Mouse (Mus musculus): ENCODE data around the gene Taf8.
"Not testable (repeated sequence)": the region's sequence is repeated elsewhere in the genome, so short reads cannot be mapped to it uniquely, and the experiment has no call there.

The Taf8 gene

DNA sequence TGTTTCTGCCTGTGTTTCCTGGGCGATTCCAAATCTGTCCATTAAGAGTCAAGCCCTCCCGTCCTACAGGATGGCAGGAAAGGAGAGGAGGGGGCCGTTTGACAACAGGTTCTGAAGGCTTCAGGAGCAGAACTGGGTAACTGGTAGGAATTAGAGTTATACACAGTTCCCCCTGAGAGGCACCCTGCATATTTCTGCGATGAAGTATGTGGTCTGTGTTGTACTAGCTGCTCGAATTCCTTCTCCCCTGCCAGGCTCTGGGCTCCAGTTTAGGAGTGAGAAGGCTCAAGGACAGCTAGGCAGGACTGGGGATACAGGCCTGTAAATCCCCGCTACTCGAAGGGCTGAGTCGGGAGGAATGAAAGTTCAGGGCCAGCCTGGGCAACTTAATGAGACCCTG, 16.1 kb upstream of the Taf8 start:
- DNase-seq (ENCODE audit: low spot score) = no peak

DNA sequence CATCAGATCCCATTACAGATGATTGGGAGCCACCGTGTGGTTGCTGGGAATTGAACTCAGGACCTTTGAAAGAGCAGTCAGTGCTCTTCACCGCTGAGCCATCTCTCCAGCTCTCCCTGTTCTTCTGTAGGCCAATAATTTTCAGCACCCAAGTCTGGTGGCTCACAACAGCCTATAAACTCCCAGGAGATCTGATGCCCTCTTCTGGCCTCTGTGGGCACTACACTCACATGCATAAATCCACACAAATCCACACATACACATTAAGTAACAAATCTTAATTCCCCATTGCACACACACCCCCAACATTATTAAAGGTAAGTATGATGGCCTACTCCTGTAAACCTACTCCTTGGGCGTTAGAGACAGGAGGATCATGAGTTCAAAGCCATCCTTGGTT, 14.1 kb upstream of the Taf8 start:
- no peak for DNase-seq (ENCODE audit: low spot score)

DNA sequence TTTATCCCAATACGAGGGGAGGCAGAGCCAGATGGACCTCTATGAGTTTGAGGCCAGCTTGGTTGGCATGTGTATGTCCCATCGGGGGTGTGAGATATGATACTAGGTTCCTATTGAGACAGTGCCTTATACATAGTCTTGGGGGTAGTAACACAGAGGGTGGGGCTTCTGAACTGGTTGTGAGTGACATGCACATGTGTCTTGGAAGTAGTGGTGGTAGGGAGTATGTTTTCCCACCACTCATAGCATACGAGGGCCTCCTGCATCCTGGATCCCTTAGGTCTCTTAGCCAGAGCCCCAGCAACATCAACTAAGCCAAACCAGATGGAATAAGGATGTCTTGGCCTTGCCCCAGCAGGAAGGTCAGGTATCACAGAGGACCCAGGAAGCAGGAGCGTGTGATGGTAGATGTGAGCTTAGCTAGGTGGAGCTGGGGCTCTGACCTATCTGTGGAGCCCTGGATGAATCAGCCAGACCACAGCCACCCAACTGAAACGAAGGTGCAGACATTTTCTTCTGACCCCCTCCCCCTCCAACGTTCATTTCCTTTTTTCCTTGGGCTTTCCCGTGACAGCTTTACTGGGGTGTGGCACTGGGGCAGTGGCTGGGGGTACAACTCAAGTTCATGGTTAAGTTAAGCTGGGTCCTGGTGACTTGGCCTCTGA, 13.2 kb upstream of the Taf8 start:
- DNase-seq (ENCODE audit: low spot score) = no peak

DNA sequence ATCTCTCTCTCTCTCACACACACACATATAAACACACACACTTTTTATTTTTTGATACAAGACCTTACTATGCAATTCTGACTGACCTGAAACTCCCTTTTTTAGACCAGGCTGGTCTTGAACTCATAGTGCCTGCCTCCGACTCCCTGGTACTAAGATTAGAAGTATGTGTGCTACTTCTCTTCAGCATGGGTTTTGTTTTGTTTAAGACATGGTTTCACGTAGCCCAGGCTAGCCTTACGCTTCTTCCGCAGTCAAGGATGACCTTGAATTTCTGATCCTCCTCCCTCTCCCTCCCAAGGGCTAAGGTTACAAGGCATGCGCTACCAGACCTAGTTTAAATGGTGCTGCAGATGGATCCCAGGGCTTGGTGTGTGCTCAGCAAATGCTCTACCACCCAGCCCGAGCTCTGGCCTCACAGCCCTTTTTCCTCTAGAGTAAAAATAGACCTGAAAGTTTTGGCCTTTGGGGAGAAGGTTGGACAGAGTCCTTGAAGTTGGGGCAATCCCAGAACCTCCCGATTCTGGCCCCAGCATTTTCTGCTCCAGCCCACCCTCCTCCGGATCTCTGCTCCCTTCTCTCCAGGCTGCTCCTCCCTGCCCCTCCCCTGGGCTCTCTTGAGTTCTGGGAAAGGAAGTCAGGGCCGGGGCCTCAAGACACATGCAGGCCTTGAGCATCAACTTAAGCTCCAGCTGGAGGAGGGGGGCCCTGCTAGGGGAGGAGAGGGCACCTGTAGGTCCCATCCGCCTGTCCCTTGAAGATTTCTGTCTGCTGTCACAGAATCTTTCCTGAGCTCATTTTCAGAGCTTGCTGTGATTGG, 11.1 kb upstream of the Taf8 start:
- peak; percentile 53 for DNase-seq (ENCODE audit: low spot score)

DNA sequence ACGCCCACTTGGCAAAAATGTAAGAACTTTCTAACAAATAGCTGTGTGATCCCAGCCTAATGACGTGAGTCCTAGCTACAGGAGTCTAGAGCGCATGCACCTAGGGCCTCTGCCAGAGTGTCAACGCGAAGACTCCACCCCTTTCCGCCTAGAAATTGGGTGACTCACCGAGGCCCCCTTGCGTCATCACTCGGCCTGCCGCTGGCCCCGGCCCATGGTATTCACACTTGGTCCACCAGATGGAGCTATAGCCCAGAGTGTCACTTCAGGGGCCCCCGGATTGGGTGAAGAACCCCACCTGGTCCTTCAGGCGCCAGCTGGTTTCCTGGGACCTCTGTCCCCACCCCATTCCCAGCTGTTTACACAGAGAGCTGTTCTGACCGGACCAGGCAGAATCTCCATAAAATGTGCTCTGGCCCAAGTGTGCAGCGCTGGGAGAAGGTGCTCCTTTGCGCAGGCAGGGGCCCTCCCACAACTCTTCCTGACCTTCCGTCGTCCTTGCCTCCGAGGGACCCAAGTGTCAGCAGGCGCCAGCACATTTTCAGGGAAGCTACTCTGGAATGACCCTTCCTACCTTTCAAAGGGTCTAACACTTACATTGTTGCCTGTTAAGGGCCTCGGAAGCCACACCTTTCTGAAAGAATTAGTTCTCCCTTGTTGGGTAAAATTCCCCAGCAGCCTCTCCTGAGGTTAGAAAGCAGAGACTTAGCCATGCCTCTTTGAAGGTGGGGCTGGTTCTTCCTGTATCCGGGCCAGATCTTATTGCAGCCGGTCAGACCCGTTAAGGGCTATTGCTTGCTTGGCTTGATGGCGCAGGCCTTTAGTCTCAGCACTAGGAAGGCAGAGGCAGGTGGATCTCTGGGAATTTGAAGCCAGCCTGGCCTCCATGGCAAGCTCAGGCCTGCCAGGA, 9.3 kb upstream of the Taf8 start:
- peak; percentile 94 for DNase-seq (ENCODE audit: low spot score)

DNA sequence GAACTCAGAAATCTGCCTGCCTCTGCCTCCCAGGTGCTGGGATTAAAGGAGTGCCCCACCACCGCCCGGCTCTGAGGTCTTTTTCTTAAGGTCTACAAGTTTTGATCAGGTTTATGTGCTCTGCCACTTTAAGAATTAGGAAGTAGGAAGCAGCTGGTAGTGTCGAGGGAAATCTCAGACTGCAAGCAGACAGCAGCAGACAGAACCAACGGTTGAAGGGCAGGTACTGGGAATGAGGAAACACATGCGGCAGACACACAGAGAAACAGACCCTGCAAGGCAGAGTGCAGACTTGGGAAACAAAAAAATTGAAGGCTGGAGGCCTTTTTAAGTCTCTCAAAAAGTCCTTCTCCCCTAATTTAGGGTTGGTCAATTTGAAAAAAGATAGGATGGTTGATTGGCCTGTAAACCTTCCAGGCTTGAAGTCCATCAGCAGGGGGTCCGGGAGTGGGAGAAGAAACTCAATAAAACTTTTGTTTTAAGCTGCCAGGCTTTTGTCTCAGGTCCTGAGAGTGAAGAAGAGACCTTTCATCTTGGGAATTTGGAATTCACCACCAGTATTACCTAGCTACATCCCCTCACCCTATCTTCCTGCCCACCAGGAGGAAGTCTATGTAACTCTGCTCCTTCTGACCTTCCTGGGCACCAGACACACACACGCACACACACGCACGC, 7.1 kb upstream of the Taf8 start:
- DNase-seq (ENCODE audit: low spot score) = no peak

DNA sequence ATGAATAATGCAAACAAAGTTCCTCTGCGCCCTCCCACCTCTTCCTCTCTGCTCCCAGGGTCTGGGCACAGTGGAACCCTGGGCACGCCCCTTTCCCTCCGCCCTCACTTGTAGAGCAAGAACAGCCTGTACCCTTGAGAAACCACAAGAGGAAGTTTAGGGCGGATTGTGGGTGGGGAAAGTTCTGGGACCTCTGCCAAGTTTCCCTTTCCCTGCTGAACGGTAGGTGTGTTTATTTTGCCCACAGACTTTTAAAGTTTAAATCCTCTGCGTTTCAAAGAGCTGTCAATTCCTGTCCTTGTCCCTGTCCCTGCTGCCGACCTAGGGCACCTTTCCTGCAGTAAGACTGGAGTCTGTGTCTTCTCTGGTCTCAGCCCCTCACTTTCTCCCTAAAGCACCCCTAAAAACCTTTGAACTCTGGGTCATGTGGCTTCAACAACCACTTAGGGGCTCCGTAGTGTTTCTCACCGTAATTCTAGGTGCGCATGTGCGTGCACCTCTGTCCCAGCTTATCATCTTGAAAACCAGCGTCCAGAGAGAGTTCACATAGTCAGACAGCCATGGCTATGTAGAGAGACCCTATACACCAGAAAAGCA, 6.0 kb upstream of the Taf8 start:
- DNase-seq (ENCODE audit: low spot score) = peak; percentile 95

DNA sequence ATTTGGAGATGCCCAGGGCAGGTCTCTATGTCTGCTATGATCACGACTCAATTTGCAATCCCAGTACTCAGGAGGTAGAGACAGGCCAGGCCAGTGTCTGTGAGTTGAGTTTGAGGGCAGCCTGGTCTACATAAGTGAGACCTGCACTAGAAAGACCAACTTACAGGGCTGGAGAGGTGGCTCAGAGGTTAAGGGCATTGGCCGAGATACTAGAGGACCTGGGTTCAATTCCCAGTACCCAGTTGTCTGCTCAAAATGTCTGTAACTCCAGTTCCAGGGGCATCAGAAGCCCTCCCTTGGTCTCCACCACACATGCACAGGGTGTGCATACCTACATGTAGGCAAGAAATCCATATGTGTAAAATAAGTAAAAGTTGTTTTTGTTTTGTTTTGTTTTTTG, 5.4 kb upstream of the Taf8 start:
- DNase-seq (ENCODE audit: low spot score) = no peak

DNA sequence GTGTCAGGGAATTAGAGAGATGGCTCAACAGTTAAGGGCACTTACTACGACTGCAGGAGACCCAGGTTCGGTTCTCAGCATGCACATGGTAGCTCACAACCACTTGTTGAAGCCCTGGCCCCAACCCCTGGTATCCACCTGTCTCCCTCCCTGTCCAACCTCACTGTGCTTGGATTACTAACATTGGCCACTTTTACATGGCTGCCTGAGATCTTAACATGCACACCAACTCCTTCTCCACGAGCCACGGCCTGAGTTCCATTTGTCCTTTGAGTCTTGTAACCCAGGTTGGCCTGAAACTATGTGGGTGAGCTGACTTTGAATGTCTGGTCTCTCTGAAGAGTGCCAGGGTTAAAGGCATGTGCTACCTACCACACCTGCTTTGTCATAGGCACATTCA, 4.6 kb upstream of the Taf8 start:
- no peak for DNase-seq (ENCODE audit: low spot score)

DNA sequence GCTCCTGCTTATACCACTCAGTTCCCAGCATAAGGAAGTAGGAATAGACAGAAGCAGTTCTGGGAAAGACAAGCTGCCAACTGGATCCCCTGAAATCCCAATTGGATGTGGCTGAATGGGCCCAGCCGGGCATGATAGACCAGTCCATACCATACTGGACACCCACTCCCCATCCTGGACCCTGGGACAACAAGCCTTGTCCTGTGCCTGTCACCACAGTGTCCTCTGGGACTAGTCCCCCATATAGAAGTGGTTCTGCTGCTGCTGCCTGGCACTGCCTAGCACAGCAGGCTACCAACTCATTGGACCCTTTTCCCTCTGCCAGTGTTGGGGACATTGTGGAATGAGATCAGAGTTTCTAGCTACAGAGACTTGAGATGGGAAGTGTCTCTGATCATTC, 4.0 kb upstream of the Taf8 start:
- DNase-seq (ENCODE audit: low spot score) = no peak

DNA sequence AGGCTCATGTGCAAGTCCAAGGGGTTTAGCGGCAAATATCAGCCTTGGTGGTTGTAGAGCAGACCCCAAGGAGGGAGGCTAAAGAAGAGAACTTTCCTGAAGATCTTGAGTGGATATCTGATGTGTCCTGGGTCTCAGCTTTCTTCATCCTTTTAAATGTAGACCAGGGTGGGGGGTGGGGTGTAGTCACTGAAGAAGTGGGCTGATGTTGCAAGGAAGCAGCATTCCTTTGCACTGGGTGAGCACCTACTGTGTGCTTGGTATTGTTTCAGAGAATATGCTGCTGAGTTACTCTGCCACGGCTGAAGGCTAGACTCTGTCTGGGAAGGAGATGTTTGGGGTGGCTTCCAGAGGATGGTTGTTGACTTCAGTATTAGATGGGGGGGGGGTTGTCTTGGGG, 3.5 kb upstream of the Taf8 start:
- DNase-seq (ENCODE audit: low spot score) = no peak

DNA sequence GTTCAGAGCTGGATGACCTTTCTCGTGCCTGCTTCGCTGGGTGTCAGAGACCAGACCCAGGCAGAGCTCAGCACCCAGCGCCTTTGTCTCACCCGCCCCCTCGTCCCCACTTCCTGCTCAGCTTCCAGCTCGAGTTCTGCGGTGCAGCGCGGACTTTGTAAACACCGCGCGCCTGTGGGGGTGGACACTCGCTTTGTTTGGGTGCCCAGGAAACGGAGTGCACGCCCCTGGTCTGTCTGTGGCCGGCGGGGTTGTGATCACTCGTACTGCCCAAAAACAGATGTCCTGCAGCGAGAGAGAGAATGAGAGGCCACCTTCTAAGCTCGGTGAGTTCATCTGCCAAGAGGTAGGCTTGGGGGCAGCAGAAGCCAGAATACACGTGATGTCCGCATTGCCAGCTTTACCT, 2.9 kb upstream of the Taf8 start, which contains the start of gene Ccnd3:
Ccnd3 (plus strand) TSS at position 111 of the 406 bp plus-strand sequence.
- DNase-seq (ENCODE audit: low spot score) = peak; percentile 77

DNA sequence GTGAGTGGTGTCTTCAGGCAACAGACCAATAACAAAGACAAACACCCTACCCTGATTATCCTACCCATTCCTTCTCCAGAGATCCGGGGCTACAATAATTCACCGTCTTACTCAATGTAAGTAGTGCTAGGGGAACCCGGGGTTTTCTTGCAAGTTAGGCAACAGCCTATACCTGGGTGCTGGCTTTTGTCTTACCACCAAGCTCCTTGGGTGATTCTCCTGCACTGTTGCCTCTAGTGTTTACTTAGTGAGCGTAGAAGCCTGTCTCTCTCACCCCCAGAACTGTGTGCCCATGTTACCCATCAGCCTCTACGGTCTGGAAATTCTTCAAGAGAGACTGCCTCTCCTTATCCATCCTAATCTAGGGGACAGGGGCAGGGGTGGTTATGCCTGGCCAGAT, 2.1 kb upstream of the Taf8 start:
- no peak for DNase-seq (ENCODE audit: low spot score)

DNA sequence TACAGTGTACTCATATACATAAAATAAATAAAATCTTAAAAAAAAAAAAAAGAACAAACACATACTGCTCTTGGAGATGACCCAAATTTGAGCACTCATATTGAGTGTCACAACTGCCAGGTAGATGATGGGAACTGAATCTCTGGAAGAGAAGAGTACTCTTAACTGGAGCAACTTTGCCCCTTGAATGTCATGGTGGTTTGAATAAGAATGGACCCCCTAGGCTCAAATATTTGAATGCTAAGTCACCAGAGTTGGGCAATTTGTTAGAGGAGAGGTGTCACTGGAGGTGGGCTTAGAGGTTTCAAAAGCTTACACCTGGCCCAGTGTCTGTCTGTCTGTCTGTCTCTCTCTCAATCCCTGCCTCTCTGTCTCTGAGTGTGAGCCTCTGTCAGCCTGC, 1.6 kb upstream of the Taf8 start:
- no peak for DNase-seq (ENCODE audit: low spot score)

DNA sequence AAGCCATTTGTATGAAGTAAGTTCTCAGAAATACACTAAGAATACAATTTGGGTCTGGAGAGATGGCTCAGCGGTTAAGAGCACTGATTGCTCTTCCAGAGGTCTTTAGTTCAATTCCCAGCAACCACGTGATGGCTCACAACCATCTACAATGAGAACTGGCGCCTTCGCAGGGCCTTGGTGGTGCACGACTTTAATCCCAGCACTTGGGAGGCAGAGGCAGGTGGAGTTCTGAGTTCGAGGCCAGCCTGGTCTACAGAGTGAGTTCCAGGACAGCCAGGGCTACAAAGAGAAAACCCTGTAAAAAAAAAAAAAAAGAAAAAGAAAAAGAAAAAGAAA, 584 bp upstream of the Taf8 start:
- not testable (repeated sequence) for DNase-seq (ENCODE audit: low spot score)

DNA sequence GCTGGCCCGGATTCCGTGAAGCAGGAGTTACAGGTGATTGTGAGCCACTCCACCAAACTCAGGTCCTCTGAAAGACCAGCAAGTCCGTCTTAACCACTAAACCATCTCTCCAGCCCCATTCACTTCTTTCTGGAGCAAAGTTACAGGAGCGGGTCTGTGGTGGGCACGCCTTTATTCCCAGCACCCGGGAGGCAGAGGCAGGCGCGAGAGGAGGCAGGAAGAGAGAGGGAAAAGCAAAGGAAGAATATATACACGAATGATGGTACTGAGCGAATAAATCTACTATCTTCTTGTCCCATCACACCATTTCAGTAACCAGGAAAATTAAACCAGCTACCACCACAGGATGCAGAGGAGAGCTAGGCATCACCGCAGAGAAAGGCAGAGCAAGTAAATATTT, 561 bp downstream of the Taf8 start:
- DNase-seq (ENCODE audit: low spot score) = no peak

DNA sequence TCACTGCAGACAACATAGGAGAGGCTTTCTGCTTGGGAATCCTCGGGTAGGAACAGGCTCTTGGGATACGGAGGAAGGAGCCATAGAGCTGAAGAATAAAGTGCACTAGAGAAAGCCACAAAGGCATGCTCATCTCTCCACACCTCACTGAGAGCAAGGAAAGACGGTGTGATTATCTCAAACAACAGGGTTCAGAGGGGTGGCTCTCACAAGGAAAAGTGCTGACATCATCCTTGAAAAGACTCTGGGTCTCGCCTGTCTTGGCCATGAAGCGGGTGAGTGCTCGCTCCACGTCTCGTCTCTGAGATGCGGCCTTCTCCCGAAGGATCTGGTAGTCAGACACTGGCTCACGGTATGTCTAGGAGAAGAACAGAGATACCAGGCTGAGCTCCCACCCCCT, 8.0 kb downstream of the Taf8 start:
- no peak for DNase-seq (ENCODE audit: low spot score)

DNA sequence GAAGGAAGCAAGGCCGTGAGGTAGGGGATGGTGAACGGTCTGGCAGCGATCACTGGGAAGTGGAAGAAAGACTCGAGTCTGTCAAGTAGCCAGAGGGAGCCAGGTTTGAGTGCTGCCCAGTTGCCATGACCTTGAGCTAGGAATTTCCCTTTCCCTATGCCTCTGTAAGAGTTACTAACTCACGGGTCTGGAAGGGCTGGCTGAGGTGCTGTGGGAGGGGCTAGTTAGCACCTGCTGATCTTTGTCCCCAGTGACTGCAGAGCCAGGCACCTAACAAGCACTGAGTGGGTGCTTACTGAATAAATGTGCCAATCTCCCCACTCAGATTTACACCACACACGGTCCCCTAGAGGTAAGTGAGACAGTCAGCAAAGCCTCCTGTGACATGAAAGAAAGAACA, 8.4 kb downstream of the Taf8 start:
- no peak for DNase-seq (ENCODE audit: low spot score)

DNA sequence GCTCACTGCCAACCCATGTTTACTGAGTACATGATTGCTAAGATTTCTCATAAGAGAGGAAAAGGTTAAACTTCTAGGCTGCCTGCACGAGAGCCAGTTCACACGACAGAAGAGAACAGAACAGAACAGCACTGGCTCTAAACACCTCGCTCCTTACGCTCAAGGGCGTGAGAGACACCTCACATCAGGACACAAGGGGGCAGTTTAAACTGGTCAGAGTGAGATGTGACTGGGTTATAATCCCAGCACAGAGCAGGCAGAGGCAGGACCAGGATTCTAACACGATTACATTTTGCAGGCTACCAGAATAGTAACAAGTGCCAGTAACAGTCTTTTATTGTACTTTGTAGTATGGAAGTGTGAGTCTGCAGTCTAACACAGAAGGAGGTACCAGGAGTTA, 9.4 kb downstream of the Taf8 start:
- DNase-seq (ENCODE audit: low spot score) = no peak

DNA sequence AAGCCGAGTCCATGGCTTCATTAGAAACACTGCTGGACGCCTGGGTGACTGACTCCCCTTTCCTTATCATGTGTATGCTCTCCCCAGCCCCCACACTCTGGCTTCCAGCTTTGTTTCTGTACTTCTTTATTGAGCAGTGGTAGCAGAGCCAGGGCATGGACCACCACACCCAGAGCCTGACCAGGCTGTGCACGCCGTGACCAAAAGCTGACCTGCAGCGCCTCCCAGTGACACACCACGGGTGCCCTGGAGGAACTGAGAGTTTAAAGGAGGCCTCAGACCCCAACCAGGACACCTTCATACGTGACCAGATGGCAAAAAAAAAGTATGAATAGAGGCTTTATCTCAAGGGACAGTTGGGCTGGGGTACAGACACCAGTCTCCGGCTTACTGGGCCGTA, 11.3 kb downstream of the Taf8 start:
- DNase-seq (ENCODE audit: low spot score) = no peak

DNA sequence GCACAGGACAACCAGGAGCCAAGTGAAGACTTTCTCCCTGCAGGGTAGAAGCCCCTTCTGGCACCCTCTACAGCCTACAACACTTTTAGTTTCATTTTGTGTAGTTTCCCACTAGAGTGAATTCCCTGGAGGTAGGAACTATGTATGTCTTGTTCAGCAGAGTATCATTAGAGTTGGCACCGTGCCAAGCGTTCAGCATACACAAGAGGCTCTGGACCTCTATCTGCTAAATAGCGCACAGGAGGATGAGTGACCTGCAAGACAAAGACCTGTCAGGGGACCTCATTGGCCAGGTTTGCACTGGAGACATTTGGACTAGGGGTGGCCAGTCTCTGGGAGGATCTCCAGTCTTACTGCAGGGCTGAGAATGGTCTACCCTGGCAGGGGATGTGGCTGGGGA, 16.3 kb downstream of the Taf8 start:
- DNase-seq (ENCODE audit: low spot score) = no peak

DNA sequence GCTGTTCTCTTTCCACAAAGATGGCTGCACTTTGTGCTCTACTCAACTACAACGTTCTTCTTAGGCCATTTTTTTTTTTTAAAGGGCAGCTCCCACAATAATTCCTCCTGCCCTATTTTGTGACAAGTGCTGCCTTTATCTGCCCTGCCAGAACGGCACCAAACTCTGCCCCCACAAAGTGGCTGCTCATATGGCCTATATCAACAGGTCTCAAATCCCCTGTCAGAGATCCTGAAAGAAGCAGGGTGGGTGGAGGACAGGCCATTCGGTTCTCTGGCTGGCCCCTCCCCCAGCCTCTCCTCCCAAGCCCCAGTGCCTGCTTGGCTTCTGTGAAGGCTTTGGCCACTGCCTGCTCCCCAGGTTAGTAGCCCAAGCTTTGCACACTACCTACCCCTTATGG, 17.1 kb downstream of the Taf8 start:
- no peak for DNase-seq (ENCODE audit: low spot score)

All from ovary, adult 18-20 months (tissue).